Mouse (Mus musculus) kidney, adult 2 months (tissue): ENCODE measurements at regions not wholly inside any gene's neighbourhood (a gene's known extent, or its start where the extent isn't known, plus 50 kb on each side); places are given as distances from the start of the nearest gene placed in this dataset.

Experiments used
- CTCF ChIP-seq: fragments of 200-500 bp; conservative IDR thresholded peaks from 2 replicates; pipeline ENCODE4 v1.5.1; 2011; ENCODE audit warnings: low read depth, mild to moderate bottlenecking, control low read depth, low read length, moderate library complexity, mixed read lengths; ENCODE audit not compliant: insufficient read depth, insufficient read length
- POLR2A ChIP-seq: fragments of 200-500 bp; IDR thresholded peaks from one replicate; pipeline ENCODE4 v1.6.1; 2011; ENCODE audit warnings: low read depth, low read length, control low read depth

- TF ChIP-seq CTCF (no peak), POLR2A (no peak)
These were observed 165.0 kb downstream of the Cand1 start for GRCm38 (mm10) chr10:119074887-119075286.
